Mouse (Mus musculus): ENCODE data around the gene Heg1. TPM values are rescaled to one million over a fixed set of nuclear protein-coding genes. Genes with fewer than 3 reads are reported as not detected.

Gene Heg1
- polyA plus RNA-seq, 1 experiment from 2014 or later, result 4.6 TPM

DNA sequence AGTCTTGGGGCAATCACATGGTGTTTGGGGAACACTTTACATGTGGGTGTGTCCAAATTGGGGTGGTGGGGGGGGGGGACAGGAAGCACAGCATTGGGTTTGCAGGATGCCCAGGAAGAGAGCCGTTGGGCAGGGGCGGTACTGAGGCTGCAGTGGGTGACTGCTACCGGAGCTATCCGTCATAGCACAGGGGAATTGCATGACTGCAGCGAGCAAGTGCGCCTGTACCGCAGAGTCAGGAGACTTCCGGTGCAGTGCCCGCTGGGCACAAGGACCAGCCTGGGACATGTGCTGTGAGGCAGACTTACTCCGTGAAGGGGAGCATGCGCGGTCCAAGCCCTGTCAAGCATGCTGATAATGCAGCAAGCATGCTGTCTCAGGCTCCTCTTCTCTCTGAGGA is 67.4 kb downstream of the Heg1 start:
- peak overlapping the region; percentile 45 for H3K4me3 ChIP-seq (ENCODE audit: low read depth, low read length)
- peaks cover 3% of the 10 kb centered on the region for H3K4me1 ChIP-seq (ENCODE audit: control insufficient read depth, low read depth, low read length)
- no peaks in the 10 kb centered on the region; the same call in 1 of the 2 replicates for H3K36me3 ChIP-seq (ENCODE audit: control insufficient read depth, insufficient read depth)
- peak overlapping the region; percentile 72; the same call in 1 of the 2 replicates for H3K27ac ChIP-seq (ENCODE audit: low read length)
- H3K9ac ChIP-seq (ENCODE audit: low read depth, low read length), result peak overlapping the region; percentile 38; the same call in 1 of the 2 replicates
- no peaks in the 10 kb centered on the region for H3K27me3 ChIP-seq (ENCODE audit: control insufficient read depth, insufficient read depth, low read depth, low read length)
- no peaks in the 10 kb centered on the region for H3K9me3 ChIP-seq (replicated peaks; ENCODE audit: control insufficient read depth, low read length)
- ATAC-seq (ENCODE audit: low read depth), result peak; percentile 79
- H3K4me2 ChIP-seq (ENCODE audit: low read depth, low read length), result peak overlapping the region; percentile 68
- WGBS (ENCODE audit: insufficient replicate concordance), result 28% methylated on average over 12 of the region's 12 CpGs

GRCm38 (mm10) chr16:33752904-33753578 is 68.9 kb downstream of the Heg1 start:
- no peaks in the 10 kb centered on the region for H3K9me3 ChIP-seq (replicated peaks; ENCODE audit: control insufficient read depth, low read length)
- no peak overlapping the region for H3K4me2 ChIP-seq (ENCODE audit: low read depth, low read length)
- 66% methylated on average over 8 of the region's 8 CpGs for WGBS (ENCODE audit: insufficient replicate concordance)
- no peaks in the 10 kb centered on the region; the same call in 1 of the 2 replicates for H3K36me3 ChIP-seq (ENCODE audit: control insufficient read depth, insufficient read depth)
- no peak overlapping the region for H3K9ac ChIP-seq (ENCODE audit: low read depth, low read length)
- no peak for ATAC-seq (ENCODE audit: low read depth)
- H3K27ac ChIP-seq (ENCODE audit: low read length), result no peak overlapping the region
- peaks cover 6% of the 10 kb centered on the region for H3K4me1 ChIP-seq (ENCODE audit: control insufficient read depth, low read depth, low read length)
- H3K27me3 ChIP-seq (ENCODE audit: control insufficient read depth, insufficient read depth, low read depth, low read length), result no peaks in the 10 kb centered on the region
- H3K4me3 ChIP-seq (ENCODE audit: low read depth, low read length), result no peak overlapping the region

GRCm38 (mm10) chr16:33755293-33755692 is 71.1 kb downstream of the Heg1 start:
- Histone ChIP-seq H3K4me1 (ENCODE audit: control insufficient read depth, low read depth, low read length) (peaks cover 6% of the 10 kb centered on the region), H3K36me3 (ENCODE audit: control insufficient read depth, insufficient read depth) (no peaks in the 10 kb centered on the region; the same call in 1 of the 2 replicates), H3K9ac (ENCODE audit: low read depth, low read length) (no peak overlapping the region), H3K27ac (ENCODE audit: low read length) (no peak overlapping the region), H3K4me3 (ENCODE audit: low read depth, low read length) (peak overlapping the region; percentile 25), H3K4me2 (ENCODE audit: low read depth, low read length) (peak overlapping the region; percentile 56), H3K9me3 (replicated peaks; ENCODE audit: control insufficient read depth, low read length) (no peaks in the 10 kb centered on the region), H3K27me3 (ENCODE audit: control insufficient read depth, insufficient read depth, low read depth, low read length) (no peaks in the 10 kb centered on the region)
- 40% methylated on average over 8 of the region's 8 CpGs for WGBS (ENCODE audit: insufficient replicate concordance)
- no peak for ATAC-seq (ENCODE audit: low read depth)

DNA sequence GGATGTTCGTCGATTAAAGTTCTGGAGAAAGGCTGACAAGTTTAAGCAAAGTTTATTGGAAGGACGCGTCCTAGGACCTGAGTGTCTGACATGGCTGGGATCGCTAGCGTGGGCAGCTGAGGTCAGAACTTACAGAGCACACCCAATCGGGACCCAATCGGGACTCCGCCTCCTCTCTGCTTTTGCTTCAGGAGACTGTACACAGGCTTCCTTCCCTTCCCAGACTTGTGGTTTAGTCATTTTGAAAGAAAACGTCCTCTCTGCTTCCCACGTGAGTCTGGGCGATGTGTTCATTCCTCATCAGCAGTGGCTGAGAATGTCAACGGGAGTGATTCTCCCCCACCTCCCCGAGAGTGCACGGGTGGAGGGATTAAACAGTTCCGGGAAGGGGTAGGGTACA is 71.8 kb downstream of the Heg1 start:
- Histone ChIP-seq H3K4me3 (ENCODE audit: low read depth, low read length) (peak overlapping the region; percentile 25), H3K4me2 (ENCODE audit: low read depth, low read length) (peak overlapping the region; percentile 56), H3K27me3 (ENCODE audit: control insufficient read depth, insufficient read depth, low read depth, low read length) (no peaks in the 10 kb centered on the region), H3K9ac (ENCODE audit: low read depth, low read length) (peak overlapping the region; percentile 2), H3K4me1 (ENCODE audit: control insufficient read depth, low read depth, low read length) (peaks cover 6% of the 10 kb centered on the region), H3K27ac (ENCODE audit: low read length) (peak overlapping the region; percentile 60), H3K36me3 (ENCODE audit: control insufficient read depth, insufficient read depth) (no peaks in the 10 kb centered on the region; the same call in 1 of the 2 replicates), H3K9me3 (replicated peaks; ENCODE audit: control insufficient read depth, low read length) (no peaks in the 10 kb centered on the region)
- WGBS (ENCODE audit: insufficient replicate concordance), result 20% methylated on average over 16 of the region's 16 CpGs
- peak; percentile 37; the same call in 1 of the 2 replicates for ATAC-seq (ENCODE audit: low read depth)

GRCm38 (mm10) chr16:33756396-33756795 is 72.2 kb downstream of the Heg1 start:
- peak overlapping the region; percentile 25 for H3K4me3 ChIP-seq (ENCODE audit: low read depth, low read length)
- H3K9me3 ChIP-seq (replicated peaks; ENCODE audit: control insufficient read depth, low read length), result no peaks in the 10 kb centered on the region
- no peaks in the 10 kb centered on the region for H3K27me3 ChIP-seq (ENCODE audit: control insufficient read depth, insufficient read depth, low read depth, low read length)
- ATAC-seq (ENCODE audit: low read depth), result no peak
- WGBS (ENCODE audit: insufficient replicate concordance), result 12% methylated on average over 6 of the region's 6 CpGs
- H3K27ac ChIP-seq (ENCODE audit: low read length), result peak overlapping the region; percentile 60
- H3K4me2 ChIP-seq (ENCODE audit: low read depth, low read length), result peak overlapping the region; percentile 56
- peaks cover 3% of the 10 kb centered on the region for H3K4me1 ChIP-seq (ENCODE audit: control insufficient read depth, low read depth, low read length)
- H3K36me3 ChIP-seq (ENCODE audit: control insufficient read depth, insufficient read depth), result no peaks in the 10 kb centered on the region; the same call in 1 of the 2 replicates
- H3K9ac ChIP-seq (ENCODE audit: low read depth, low read length), result no peak overlapping the region; the same call in 1 of the 2 replicates

GRCm38 (mm10) chr16:33759207-33759606 is 75.0 kb downstream of the Heg1 start:
- Histone ChIP-seq H3K4me3 (ENCODE audit: low read depth, low read length) (no peak overlapping the region), H3K4me1 (ENCODE audit: control insufficient read depth, low read depth, low read length) (peaks cover 9% of the 10 kb centered on the region), H3K27ac (ENCODE audit: low read length) (no peak overlapping the region), H3K36me3 (ENCODE audit: control insufficient read depth, insufficient read depth) (no peaks in the 10 kb centered on the region), H3K9ac (ENCODE audit: low read depth, low read length) (no peak overlapping the region), H3K4me2 (ENCODE audit: low read depth, low read length) (no peak overlapping the region), H3K27me3 (ENCODE audit: control insufficient read depth, insufficient read depth, low read depth, low read length) (no peaks in the 10 kb centered on the region), H3K9me3 (replicated peaks; ENCODE audit: control insufficient read depth, low read length) (no peaks in the 10 kb centered on the region)
- ATAC-seq (ENCODE audit: low read depth), result no peak
- 60% methylated on average over 7 of the region's 7 CpGs for WGBS (ENCODE audit: insufficient replicate concordance)

DNA sequence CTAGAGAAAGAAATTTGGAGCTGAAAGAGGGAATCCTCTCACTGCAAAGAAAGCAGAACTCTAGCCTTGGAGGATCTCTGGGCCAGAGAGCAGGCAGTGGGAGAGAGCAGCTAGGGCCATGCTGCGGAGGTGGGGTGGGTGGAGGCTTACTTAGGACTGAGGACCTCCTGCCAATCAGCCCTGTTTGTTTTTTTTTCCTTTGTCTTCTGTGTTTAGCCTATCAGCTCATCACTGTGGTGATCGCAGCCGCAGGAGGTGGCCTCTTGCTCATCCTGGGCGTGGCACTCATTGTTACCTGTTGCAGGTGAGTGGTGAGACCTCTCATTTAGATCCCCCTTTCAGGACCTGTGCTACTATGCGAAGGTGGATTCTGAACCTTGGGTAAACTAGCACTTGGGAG is 76.4 kb downstream of the Heg1 start:
- peaks cover 9% of the 10 kb centered on the region for H3K4me1 ChIP-seq (ENCODE audit: control insufficient read depth, low read depth, low read length)
- H3K9ac ChIP-seq (ENCODE audit: low read depth, low read length), result no peak overlapping the region
- H3K4me2 ChIP-seq (ENCODE audit: low read depth, low read length), result no peak overlapping the region
- H3K4me3 ChIP-seq (ENCODE audit: low read depth, low read length), result no peak overlapping the region
- 44% methylated on average over 5 of the region's 5 CpGs for WGBS (ENCODE audit: insufficient replicate concordance)
- H3K27ac ChIP-seq (ENCODE audit: low read length), result no peak overlapping the region
- no peak for ATAC-seq (ENCODE audit: low read depth)
- no peaks in the 10 kb centered on the region for H3K36me3 ChIP-seq (ENCODE audit: control insufficient read depth, insufficient read depth)
- no peaks in the 10 kb centered on the region for H3K9me3 ChIP-seq (replicated peaks; ENCODE audit: control insufficient read depth, low read length)
- H3K27me3 ChIP-seq (ENCODE audit: control insufficient read depth, insufficient read depth, low read depth, low read length), result no peaks in the 10 kb centered on the region

GRCm38 (mm10) chr16:33760996-33761395 is 76.8 kb downstream of the Heg1 start:
- no peak overlapping the region for H3K4me2 ChIP-seq (ENCODE audit: low read depth, low read length)
- no peaks in the 10 kb centered on the region for H3K36me3 ChIP-seq (ENCODE audit: control insufficient read depth, insufficient read depth)
- H3K9ac ChIP-seq (ENCODE audit: low read depth, low read length), result no peak overlapping the region
- H3K4me1 ChIP-seq (ENCODE audit: control insufficient read depth, low read depth, low read length), result peaks cover 9% of the 10 kb centered on the region
- H3K27me3 ChIP-seq (ENCODE audit: control insufficient read depth, insufficient read depth, low read depth, low read length), result no peaks in the 10 kb centered on the region
- no peak overlapping the region for H3K4me3 ChIP-seq (ENCODE audit: low read depth, low read length)
- ATAC-seq (ENCODE audit: low read depth), result no peak
- 80% methylated on average over 11 of the region's 11 CpGs for WGBS (ENCODE audit: insufficient replicate concordance)
- no peak overlapping the region for H3K27ac ChIP-seq (ENCODE audit: low read length)
- no peaks in the 10 kb centered on the region for H3K9me3 ChIP-seq (replicated peaks; ENCODE audit: control insufficient read depth, low read length)

DNA sequence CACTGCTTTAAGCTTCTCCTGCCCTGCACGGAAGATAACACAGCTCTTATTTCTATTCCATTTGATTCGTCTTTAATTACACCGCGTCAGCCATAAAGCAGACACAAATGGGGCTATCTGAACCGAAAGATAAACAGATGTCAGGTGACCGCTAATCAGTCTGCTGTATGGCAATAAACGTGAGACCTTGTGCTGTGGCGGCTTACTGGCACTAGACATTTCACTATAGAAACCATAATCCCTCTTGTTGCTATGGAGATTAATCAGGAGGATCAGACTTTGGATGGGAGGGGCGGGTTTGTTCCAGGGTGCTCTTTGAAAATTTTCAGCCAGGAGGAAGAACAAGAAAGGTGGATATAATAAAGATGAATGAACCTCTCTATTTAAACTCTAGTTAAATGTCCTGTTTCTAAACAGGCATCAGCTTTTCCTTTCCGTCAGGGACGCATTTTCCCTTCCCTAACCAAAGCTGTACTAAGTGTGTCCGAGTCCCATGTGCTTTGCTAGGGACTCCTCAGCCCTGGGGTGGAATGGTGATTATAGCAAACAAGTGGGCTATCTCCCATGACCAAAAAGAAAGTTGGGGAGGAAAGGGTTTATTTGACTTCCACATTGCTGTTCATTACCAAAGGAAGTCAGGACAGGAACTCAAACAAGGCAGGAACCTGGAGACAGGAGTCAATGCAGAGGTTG is 80.5 kb downstream of the Heg1 start:
- peak; percentile 68 for ATAC-seq (ENCODE audit: low read depth)
- Histone ChIP-seq H3K4me2 (ENCODE audit: low read depth, low read length) (peak overlapping the region; percentile 7; the same call in 1 of the 2 replicates), H3K27me3 (ENCODE audit: control insufficient read depth, insufficient read depth, low read depth, low read length) (no peaks in the 10 kb centered on the region), H3K9me3 (replicated peaks; ENCODE audit: control insufficient read depth, low read length) (no peaks in the 10 kb centered on the region), H3K9ac (ENCODE audit: low read depth, low read length) (no peak overlapping the region), H3K27ac (ENCODE audit: low read length) (no peak overlapping the region), H3K4me1 (ENCODE audit: control insufficient read depth, low read depth, low read length) (peaks cover 6% of the 10 kb centered on the region; the same call in 1 of the 2 replicates), H3K36me3 (ENCODE audit: control insufficient read depth, insufficient read depth) (no peaks in the 10 kb centered on the region), H3K4me3 (ENCODE audit: low read depth, low read length) (no peak overlapping the region)
- WGBS (ENCODE audit: insufficient replicate concordance), result 47% methylated on average over 12 of the region's 12 CpGs

Measured in liver, embryonic 16.5 days (tissue).